Mouse (Mus musculus): ENCODE results near the gene Rsph9.
A peak's percentile ranks its signal among the peaks of the same experiment; 100 is the strongest.

Gene Rsph9

DNA sequence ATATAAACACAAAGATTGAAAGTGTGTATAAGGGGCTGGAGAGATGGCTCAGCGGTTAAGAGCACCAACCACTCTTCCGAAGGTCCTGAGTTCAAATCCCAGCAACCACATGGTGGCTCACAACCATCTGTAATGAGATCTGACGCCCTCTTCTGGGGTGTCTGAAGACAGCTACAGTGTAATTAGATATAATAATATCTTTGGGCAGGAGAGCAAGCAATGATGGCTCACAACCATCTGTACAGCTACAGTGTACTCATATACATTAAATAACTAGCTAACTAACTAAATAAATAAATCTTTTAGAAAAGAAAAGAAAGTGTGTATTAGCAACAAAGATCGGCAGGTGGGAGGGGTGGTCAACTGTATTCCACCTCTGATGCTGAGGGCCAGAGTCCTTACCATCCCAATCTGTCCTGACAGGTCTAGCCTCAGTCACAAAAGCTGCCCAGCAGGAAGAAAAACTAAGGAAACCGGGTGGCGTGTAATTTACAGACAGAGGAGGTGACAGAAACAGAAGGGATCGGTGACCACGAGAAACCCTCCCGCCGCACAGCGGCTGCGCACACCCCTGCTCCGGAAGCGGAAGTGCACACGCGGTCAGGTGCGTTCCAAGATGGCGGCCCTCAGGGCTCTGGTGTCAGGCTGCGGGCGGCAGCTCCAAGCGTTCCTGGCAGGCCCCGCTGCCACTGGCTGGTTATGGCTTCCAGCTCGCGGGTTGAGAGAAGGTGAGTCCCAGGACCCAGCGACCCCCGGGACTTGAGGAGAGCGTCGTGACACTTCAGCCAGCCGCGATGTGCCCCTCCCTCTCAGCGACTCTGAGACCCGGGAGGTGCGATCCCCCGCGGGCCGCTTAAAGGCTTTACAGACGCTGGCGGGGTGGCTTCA, 33.4 kb downstream of the Rsph9 start, which contains the start of gene Mrps18a:
Mrps18a (plus strand) TSS at position 585 of the 888 bp plus-strand sequence.
- peak; percentile 85 for DNase-seq (ENCODE audit: extremely low read depth, insufficient read length, low spot score)

DNA sequence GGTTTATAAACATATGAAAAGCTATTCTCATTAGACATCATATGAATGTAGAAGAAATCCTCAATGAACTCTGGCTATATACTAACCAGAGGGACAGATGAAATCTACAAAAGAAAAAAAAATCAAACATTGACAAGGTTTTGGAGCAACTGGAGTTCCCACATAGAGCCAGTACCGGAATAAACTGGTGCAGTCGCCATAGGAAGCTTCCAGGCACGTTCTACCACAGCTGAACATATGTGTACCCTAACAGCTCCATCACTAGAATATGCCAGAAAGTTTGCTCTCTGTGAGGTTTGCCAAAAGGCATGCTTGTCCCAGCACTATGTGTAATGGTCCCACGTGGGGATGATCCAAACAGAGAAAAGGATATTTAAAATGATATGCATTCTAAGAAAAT, 35.7 kb downstream of the Rsph9 start:
- DNase-seq (ENCODE audit: extremely low read depth, insufficient read length, low spot score), result no peak

DNA sequence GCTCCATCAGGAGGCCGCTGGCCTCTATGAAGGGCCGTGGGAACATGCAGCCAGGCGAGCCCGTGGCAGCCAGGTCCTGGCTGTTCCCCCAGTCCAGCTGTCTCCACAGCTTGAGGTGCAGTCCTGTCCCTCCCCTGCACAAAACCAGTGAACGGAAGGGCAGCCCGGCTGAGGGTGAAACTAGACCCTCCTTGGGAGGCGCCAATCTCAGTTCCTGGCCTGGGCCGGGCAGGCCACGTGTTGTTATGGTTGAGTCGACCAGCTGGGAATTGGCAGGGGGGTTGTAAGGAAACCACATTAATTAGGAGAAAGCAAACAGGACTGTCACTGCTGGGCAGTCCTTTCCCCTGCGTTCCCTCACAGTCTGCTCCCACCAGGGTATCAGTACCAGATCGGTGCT, 39.5 kb downstream of the Rsph9 start:
- DNase-seq (ENCODE audit: extremely low read depth, insufficient read length, low spot score), result no peak

DNA sequence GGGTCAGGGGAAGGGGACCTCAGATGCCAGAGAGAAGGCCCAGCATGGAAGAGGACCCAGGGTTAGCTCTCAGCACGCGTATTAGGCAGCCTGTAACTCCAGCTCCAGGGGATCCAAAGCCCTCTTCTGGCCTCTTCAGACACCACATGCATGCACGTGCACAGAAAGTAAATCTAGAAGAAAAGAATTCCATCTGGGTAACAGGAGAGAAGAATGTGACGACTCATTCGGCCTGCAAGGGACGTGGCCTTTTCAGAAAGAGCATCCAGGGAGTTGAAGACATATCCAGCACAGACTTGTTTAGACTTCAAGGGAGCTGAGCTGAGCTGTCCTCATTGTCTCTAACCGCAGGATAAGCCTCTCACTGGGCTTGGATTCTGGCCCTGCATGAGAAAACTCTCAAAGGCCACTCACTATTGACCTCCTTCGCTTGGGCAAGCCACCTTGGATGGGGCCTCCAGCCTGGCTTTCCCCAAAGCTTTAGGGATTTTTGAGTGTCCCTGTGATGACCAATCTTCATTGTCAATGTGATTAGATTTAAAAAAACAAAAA, 41.3 kb downstream of the Rsph9 start:
- no peak for DNase-seq (ENCODE audit: extremely low read depth, insufficient read length, low spot score)

DNA sequence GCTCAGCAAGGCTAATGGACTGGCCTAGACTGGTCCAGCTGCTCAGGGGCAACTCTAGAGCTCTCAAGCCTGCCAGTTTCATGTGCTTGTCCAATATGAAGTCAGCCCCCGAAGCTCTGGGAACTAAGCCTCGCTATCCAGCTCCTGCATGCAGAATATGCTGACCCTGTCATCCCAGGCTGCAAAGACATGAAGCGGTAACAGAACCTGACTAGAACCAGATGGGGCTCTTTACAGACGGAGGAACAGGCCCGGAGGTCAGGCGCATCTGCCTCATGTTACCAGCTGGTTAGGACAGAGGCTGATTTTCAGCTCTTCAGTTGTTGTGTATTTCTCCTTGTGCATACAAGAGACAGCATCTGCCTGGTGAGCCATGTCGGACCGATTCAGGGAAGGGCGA, 42.1 kb downstream of the Rsph9 start:
- no peak for DNase-seq (ENCODE audit: extremely low read depth, insufficient read length, low spot score)

DNA sequence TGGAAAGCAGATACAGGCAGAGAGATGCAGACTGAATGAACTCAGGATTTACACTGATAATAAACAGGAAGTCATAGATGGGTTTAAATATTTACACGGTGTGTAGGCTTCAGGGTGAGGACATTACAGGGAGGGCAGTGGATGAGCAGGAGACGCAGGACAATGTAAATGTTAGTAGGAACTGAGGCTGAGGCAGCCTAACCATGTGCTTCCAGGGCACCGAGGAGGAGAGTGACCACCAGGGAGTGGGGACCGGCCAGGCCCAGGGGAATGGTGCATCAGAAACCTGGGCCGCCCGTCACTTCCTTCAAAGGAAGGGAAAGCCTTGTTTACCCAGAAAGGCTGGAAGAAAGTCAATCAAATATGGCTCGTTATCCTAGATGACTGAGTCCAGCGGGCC, 45.5 kb downstream of the Rsph9 start:
- no peak for DNase-seq (ENCODE audit: extremely low read depth, insufficient read length, low spot score)

DNA sequence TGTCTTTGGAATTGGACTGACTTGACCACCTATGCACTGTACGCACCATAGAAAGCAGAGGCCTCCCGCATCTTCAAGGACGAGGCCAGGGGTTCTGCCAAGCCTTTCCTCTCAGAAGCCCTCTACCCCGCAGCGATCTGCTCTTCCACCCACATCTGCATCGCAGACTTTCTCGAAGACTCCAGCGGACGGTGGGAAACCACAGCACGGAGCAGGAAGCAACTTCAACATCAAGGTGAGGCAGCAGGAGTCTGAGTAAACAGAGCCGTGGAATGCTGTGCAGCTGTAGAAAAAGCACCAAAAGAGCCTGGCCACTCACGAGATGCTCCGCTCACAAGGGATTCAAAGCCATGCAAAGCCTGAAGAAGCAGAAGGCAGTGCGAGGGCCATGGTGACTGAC, 52.1 kb downstream of the Rsph9 start:
- no peak for DNase-seq (ENCODE audit: extremely low read depth, insufficient read length, low spot score)

DNA sequence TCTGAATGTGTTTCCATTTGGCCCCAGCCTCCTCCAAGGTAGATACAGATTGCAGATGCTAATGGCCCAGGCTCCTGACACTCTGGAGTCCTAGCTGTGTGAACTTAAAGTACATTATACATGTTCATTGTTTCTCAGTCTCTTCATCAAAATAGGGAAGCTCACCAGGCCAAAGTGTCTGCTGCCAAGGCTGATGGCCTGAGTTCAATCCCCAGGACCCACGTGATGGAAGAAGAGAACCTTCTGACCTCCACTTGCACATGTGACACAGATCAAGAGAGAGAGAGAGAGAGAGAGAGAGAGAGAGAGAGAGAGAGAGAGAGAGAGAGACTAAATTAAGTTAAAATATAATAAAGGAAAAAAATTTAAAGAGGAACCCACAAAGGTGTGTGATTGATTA, 52.7 kb downstream of the Rsph9 start:
- DNase-seq (ENCODE audit: extremely low read depth, insufficient read length, low spot score), result no peak

DNA sequence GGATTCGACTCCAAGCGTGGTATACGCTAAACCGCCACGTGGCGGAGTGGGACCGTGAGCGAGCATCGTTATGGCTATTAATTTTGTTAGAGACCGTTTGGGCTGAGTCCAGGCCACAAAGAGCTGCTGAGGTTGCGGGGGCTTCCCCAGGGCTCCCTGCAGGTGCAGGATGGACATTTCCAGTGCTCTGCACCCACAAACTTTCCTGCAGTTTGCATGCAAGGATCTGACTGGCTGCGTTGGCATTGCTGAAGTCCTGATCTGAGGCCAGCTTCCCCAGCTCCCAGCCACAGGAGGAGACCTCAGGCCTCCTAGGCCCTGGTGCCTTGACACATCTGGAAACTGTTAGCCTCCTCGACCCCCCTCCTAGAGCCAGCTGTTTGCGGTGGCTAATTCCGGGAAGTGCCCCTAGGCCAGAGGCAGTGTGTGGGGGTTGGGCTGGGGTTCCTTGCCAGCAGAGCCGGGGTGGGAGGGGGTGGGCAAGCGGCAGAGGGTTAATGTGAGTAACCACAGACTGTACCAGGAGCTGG, 57.6 kb downstream of the Rsph9 start:
- DNase-seq (ENCODE audit: extremely low read depth, insufficient read length, low spot score), result no peak

DNA sequence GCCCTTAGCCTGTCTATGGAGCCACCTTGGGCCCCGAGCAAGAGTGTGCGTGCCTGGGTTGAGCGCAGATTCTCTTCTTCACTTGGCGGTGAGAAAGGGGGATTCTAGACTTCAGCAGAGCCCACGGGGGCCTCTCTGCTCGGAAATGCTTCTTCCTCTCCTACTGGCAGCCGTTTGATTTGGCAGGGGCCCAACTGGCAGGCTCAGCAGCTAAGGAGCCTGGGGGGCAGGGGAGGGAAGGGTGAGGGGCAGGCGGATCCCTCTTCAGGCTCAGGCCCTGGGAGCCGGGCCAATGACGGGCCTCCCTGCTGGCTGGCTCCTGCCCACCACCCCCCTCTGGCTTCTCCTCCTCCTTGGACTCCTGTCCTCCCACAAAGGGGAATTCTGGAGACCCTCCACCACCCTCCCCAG, 59.9 kb downstream of the Rsph9 start:
- DNase-seq (ENCODE audit: extremely low read depth, insufficient read length, low spot score), result no peak

DNA sequence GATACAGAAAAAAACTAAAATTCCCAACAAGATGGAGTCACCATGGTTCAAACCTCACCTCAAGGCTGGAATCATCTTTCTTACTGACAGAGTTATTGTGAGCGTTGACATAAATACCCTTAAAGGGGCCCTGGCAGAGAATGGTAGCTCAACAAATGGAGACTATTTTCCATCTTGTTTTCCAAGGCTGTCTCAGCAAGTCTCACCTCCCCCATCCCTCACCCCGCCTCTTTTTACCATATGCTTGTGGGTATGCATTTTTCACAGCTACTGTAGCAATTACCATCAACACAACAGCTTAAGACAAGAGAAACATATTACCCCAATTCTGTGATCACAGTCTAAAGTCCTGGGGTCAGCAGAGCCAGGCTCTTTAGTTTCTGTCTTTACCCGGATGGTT, 60.6 kb downstream of the Rsph9 start:
- DNase-seq (ENCODE audit: extremely low read depth, insufficient read length, low spot score), result no peak

DNA sequence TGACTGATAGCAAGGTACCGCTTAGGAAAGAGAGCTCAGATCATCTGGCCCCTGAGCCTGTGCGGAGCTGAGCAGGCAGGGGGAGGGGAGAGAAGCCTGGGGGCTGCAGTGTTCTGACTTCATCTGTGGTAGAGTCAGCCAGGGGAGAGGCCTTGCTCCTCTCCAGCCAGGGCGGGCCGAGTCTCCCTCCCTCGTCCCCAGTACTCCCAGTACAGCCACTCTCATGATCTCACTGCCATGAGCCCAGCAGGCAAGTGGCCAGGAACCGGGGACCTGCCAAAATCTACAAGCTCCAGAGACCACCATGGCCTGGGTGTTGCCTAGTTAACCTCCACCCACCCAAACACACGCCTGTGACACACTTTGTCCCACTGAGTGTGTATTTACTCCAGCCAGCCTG, 62.4 kb downstream of the Rsph9 start:
- DNase-seq (ENCODE audit: extremely low read depth, insufficient read length, low spot score), result no peak

DNA sequence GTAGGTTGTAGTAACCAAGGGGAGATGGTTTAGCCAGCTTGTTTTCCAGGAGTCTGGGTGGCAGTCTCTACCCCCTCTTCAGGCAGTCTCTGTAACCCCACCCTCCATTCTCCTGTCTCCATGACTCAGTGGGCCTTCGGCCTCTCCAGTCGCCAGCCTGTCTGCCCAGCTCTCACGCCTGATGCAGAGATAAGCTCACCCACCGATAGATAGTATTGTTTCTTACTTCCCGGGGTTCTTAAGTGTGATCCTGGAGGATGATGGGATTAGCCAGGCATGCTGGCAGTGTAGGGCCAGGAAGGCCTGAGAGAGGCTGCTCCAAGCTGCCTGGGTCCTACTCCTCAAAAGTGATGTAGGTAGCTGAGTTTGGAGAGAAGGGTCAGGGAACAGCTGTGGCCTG, 63.0 kb downstream of the Rsph9 start:
- DNase-seq (ENCODE audit: extremely low read depth, insufficient read length, low spot score), result no peak

DNA sequence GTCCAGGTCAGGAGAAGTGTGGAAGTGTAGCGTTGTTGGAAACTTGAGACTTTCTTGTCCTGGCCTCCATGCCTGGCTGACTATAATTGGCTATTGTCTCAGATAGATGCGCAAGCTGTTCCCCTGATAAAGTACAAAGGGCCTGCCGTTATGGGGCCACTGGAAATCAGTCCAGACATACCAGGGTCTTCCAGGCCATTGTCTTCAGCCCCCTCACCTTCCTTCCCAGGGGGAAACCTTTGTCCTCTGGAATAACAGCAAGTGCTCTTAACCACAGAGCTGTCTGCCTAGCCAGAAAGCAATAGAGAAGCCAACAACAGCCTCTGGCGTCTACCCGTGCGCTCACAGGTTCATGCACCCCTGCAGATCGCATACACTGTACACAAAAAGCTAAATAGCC, 63.6 kb downstream of the Rsph9 start:
- DNase-seq (ENCODE audit: extremely low read depth, insufficient read length, low spot score), result no peak

DNA sequence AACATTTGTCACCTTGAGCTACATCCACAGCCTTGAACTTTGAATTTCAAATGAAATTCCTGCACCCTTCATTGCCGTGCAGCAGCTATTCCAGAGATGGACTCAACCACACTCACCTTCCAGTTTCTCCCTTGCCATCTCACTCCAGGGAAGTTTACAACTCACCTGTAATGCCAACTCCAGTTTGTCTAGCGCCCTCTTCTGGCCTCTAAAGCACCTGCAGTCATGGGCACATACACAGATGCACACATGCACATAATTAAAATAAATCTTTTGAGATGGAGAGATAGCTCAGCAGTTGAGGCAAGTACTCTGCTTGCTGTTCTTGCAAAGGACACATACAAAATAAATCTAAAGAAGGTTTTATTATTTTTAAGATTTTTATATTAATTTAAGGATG, 65.0 kb downstream of the Rsph9 start:
- no peak for DNase-seq (ENCODE audit: extremely low read depth, insufficient read length, low spot score)

DNA sequence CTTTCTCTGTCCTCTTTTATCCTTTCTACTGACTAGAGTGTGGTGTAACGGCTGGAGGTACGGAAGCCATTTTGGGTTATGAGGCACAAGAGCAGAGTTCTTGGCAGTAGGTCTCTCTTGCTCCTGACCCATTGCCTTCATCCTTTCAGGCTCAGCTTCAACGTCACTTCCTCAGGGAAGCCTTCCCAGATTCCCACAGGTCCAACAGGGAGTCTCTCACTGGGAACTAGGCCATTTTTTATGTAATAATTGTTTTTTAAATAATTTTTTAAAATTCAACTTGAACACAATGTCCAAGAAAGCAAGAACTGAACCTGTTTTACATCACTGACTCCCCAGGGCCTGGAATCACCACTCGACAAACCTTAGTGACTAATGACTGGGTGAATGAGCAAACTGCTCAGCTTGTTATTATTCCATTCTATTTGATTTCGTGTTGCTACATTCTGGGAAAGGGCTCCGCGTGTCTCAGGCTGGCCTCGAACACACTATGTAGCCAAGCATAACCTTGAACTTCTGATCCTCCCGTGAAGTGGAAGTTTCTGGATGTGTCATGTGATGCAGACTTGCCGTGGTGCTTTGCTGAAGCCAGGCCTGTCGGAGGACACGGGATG, 66.0 kb downstream of the Rsph9 start:
- no peak for DNase-seq (ENCODE audit: extremely low read depth, insufficient read length, low spot score)

DNA sequence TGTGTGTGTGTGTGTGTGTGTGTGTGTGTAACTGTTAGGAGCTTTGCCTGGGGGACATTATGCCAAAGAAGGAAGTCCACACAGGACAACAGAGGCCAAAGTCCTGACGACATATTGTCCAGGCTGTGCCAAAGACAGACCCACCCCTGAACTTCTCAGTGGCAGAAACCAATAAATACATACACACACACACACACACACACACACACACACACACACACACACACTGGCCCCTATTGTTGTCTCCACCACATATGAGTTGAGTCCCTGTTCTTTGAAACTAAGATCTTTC, 67.8 kb downstream of the Rsph9 start:
- DNase-seq (ENCODE audit: extremely low read depth, insufficient read length, low spot score), result no peak

DNA sequence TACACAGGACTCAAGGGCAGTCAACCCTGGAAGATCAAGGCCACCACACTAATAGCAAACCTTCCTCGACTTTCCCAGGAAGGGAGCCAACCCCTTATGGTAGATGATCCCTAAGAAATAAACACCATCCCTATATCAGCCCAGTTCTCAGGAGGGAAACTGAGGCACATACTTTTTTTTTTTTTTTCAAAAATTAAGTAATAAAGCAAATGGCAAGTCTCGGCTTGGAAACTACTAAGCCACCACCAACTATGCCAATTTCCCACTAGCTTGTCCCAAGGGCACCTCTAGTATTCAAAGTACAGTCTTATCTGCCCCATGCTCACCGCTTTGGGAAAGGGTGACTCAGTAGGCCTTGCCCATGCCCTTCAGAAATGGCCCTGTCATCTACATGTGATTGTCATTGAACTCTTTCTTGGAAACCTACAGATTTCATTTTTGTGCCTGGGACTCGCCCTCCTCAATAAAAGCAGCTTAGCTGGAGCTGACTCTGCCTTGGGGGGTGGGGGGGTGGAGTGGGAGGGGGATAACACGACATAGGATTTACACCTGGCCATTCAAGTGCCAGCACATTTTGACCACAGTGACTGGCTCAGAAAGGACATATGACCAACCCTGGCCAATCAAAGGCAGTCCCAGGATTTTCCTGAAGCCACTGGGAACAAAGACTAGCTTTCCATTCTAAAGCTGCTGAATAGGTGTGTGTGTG, 68.3 kb downstream of the Rsph9 start:
- no peak for DNase-seq (ENCODE audit: extremely low read depth, insufficient read length, low spot score)

DNA sequence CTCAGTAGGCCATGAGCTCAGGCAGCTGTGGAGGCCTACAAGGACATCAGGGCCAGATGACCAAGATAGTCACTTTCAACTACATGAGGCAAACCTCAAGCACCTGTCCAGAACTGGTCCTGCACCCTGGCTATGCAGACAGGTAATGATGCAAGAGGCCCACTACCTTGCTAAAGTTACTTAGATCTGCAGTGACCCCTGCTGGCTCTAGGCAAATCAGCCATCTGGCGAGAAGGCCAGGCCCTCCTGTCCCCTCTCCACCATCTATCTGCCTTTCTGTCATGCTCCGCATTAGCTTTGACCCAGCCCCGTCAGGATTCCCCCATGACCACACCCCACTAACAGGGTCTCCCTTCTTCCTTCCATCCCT, 68.9 kb downstream of the Rsph9 start:
- DNase-seq (ENCODE audit: extremely low read depth, insufficient read length, low spot score), result peak; percentile 41

DNA sequence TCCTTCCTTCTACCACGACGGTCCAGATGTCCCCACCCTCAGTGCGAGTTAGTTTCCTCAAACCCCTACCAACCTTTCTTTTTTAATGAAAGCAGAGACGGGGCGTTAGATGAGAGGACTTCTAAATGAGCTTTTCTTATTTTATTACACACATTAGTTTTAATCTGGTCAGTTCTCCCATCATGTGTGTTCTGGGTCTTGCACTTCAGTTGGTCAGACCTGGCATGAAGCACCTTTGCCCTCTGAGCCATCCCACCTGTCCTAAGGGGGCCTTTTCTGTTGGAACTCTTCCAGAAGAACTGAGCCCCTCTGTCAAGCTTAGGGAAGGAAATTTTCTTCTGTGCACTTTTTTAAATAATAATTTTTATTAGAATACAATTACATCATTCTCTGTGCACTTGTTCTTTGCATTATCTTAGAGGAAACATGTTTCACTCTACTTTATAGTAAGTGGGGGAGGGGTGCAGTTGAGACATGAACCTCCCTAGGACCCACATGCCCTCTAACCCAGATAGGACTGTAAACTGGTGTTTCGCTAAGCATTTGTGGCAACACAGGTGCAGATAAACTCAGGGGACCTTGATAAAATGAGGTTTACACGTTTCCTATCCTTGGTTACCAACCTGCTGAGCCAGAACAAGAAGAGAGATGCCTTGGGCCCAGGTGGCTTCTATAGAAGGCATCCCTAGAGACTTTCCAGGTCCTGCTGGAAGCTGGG, 69.5 kb downstream of the Rsph9 start:
- DNase-seq (ENCODE audit: extremely low read depth, insufficient read length, low spot score), result no peak
